Mouse (Mus musculus): ENCODE results near the gene Clip4. TPM values are rescaled to one million over a fixed set of nuclear protein-coding genes. Genes with fewer than 3 reads are reported as not detected.
"Not testable (repeated sequence)": the region's sequence is repeated elsewhere in the genome, so short reads cannot be mapped to it uniquely, and the experiment has no call there.

Gene Clip4
- polyA plus RNA-seq (2015; fragmentation: Nextera tagmentation; extraction: Ambion mirVana) = 3.3 and 3.7 TPM in 2 replicates

DNA sequence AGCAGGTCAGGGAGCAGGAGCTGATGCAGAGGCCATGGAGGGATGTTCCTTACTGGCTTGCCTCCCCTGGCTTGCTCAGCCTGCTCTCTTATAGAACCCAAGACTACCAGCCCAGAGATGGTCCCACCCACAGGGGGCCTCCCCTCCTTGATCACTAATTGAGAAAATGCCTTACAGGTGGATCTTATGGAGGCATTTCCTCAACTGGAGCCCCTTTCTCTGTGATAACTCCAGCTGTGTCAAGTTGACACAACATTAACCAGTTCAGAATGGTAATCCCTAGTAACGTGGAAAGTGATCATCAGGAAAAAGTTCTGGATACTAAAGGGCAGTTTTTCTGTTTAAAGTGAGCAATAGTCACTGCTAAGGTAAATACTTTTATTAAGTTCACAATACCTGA, at the start of gene Clip4:
Gene Clip4, plus strand, starts transcription at position 301 of the 400 bp plus-strand sequence.
- not testable (repeated sequence) for H3K27ac ChIP-seq (ENCODE audit: low read depth, low read length)

DNA sequence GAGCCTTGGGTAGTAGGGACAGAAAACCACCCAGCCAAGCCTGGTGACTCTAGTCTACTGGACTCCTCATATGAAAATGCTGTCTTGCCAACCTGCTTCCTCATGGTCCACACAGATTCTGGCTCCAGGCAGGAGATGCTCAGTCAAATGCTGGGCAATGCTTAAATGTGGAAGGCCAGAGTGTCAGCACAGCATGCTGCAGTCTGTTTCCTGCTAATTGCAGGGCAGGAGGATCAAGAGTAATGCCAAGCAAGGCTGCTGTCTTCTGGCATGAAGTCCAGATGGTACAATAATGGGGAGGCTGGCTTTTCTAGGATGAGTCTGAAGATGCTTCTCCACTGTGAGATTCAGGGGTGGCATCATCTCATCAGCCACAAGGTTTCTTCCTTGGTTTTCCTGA, 47.8 kb upstream of the Clip4 start:
- Histone ChIP-seq H3K9ac (ENCODE audit: low read depth, low read length) (no peak overlapping the region), H3K4me1 (replicated peaks; ENCODE audit: control insufficient read depth, insufficient read depth, low read length) (no peaks in the 10 kb centered on the region), H3K4me2 (replicated peaks; ENCODE audit: low read depth) (no peak overlapping the region), H3K27me3 (replicated peaks; ENCODE audit: control insufficient read depth, insufficient read depth, low read length) (no peaks in the 10 kb centered on the region), H3K4me3 (ENCODE audit: low read depth, low read length) (no peak overlapping the region), H3K27ac (ENCODE audit: low read depth, low read length) (no peak overlapping the region), H3K36me3 (ENCODE audit: control insufficient read depth, insufficient read depth) (no peaks in the 10 kb centered on the region), H3K9me3 (ENCODE audit: control insufficient read depth) (no peaks in the 10 kb centered on the region)
- TF ChIP-seq CTCF (IDR thresholded peaks at IDR 0.05; ENCODE audit: low read depth) = no peak
- ATAC-seq = no peak

More for the DNA sequence above, at the start of gene Clip4:
- not testable (repeated sequence) for H3K4me3 ChIP-seq (ENCODE audit: low read depth, low read length); ATAC-seq; H3K4me2 ChIP-seq (replicated peaks; ENCODE audit: low read depth); H3K27me3 ChIP-seq (replicated peaks; ENCODE audit: control insufficient read depth, insufficient read depth, low read length); H3K9ac ChIP-seq (ENCODE audit: low read depth, low read length); H3K4me1 ChIP-seq (replicated peaks; ENCODE audit: control insufficient read depth, insufficient read depth, low read length); H3K36me3 ChIP-seq (ENCODE audit: control insufficient read depth, insufficient read depth); H3K9me3 ChIP-seq (ENCODE audit: control insufficient read depth)
- WGBS = 58% methylated on average over 1 of the region's 1 CpGs

DNA sequence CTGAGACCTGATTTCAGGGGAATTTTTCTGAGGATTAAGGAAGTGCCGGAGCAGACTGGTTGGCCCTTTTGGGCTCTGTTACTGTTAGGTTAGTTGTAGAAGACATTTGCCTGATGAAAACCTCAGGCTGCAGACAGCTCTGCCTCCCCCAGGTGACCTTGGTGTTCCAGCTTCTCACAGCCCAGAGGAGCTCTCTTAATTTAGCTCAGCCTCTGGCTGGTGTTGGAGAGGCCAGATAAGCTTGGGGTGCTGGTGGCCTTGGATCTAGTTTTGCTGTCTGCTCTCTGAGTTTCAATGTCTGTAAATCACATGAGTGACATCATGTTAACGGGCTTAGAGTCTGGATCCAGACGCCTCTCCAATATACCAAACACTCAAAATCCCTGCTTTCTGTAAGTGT, 47.3 kb upstream of the Clip4 start:
- TF ChIP-seq CTCF (IDR thresholded peaks at IDR 0.05; ENCODE audit: low read depth) = no peak
- no peaks in the 10 kb centered on the region for H3K9me3 ChIP-seq (ENCODE audit: control insufficient read depth)
- no peaks in the 10 kb centered on the region for H3K36me3 ChIP-seq (ENCODE audit: control insufficient read depth, insufficient read depth)
- no peak overlapping the region for H3K9ac ChIP-seq (ENCODE audit: low read depth, low read length)
- H3K4me2 ChIP-seq (replicated peaks; ENCODE audit: low read depth) = no peak overlapping the region
- no peaks in the 10 kb centered on the region for H3K27me3 ChIP-seq (replicated peaks; ENCODE audit: control insufficient read depth, insufficient read depth, low read length)
- H3K4me1 ChIP-seq (replicated peaks; ENCODE audit: control insufficient read depth, insufficient read depth, low read length) = no peaks in the 10 kb centered on the region
- no peak for ATAC-seq
- no peak overlapping the region for H3K27ac ChIP-seq (ENCODE audit: low read depth, low read length)
- 58% methylated on average over 3 of the region's 3 CpGs for WGBS
- H3K4me3 ChIP-seq (ENCODE audit: low read depth, low read length) = no peak overlapping the region

- ATAC-seq = no peak
- Histone ChIP-seq H3K4me3 (ENCODE audit: low read depth, low read length) (no peak overlapping the region), H3K9me3 (ENCODE audit: control insufficient read depth) (no peaks in the 10 kb centered on the region), H3K27me3 (replicated peaks; ENCODE audit: control insufficient read depth, insufficient read depth, low read length) (no peaks in the 10 kb centered on the region), H3K36me3 (ENCODE audit: control insufficient read depth, insufficient read depth) (no peaks in the 10 kb centered on the region), H3K27ac (ENCODE audit: low read depth, low read length) (no peak overlapping the region), H3K4me2 (replicated peaks; ENCODE audit: low read depth) (no peak overlapping the region), H3K4me1 (replicated peaks; ENCODE audit: control insufficient read depth, insufficient read depth, low read length) (no peaks in the 10 kb centered on the region), H3K9ac (ENCODE audit: low read depth, low read length) (no peak overlapping the region)
- no peak for TF ChIP-seq CTCF (IDR thresholded peaks at IDR 0.05; ENCODE audit: low read depth)
- 41% methylated on average over 2 of the region's 2 CpGs for WGBS
These were observed 37.6 kb upstream of the Clip4 start for GRCm38 (mm10) chr17:71730655-71731054.

GRCm38 (mm10) chr17:71736442-71736841, 31.8 kb upstream of the Clip4 start:
- WGBS = 48% methylated on average over 3 of the region's 3 CpGs
- Histone ChIP-seq H3K9ac (ENCODE audit: low read depth, low read length) (no peak overlapping the region), H3K4me2 (replicated peaks; ENCODE audit: low read depth) (no peak overlapping the region), H3K9me3 (ENCODE audit: control insufficient read depth) (no peaks in the 10 kb centered on the region), H3K36me3 (ENCODE audit: control insufficient read depth, insufficient read depth) (no peaks in the 10 kb centered on the region), H3K27me3 (replicated peaks; ENCODE audit: control insufficient read depth, insufficient read depth, low read length) (no peaks in the 10 kb centered on the region), H3K27ac (ENCODE audit: low read depth, low read length) (no peak overlapping the region), H3K4me3 (ENCODE audit: low read depth, low read length) (no peak overlapping the region), H3K4me1 (replicated peaks; ENCODE audit: control insufficient read depth, insufficient read depth, low read length) (no peaks in the 10 kb centered on the region)
- ATAC-seq = no peak
- no peak for TF ChIP-seq CTCF (IDR thresholded peaks at IDR 0.05; ENCODE audit: low read depth)

- H3K4me2 ChIP-seq (replicated peaks; ENCODE audit: low read depth) = no peak overlapping the region
- no peaks in the 10 kb centered on the region for H3K27me3 ChIP-seq (replicated peaks; ENCODE audit: control insufficient read depth, insufficient read depth, low read length)
- no peaks in the 10 kb centered on the region for H3K4me1 ChIP-seq (replicated peaks; ENCODE audit: control insufficient read depth, insufficient read depth, low read length)
- H3K4me3 ChIP-seq (ENCODE audit: low read depth, low read length) = no peak overlapping the region
- no peak for ATAC-seq
- TF ChIP-seq CTCF (IDR thresholded peaks at IDR 0.05; ENCODE audit: low read depth) = no peak
- no peak overlapping the region for H3K9ac ChIP-seq (ENCODE audit: low read depth, low read length)
- H3K36me3 ChIP-seq (ENCODE audit: control insufficient read depth, insufficient read depth) = no peaks in the 10 kb centered on the region
- no peaks in the 10 kb centered on the region for H3K9me3 ChIP-seq (ENCODE audit: control insufficient read depth)
- 82% methylated on average over 3 of the region's 3 CpGs for WGBS
- H3K27ac ChIP-seq (ENCODE audit: low read depth, low read length) = no peak overlapping the region
These were observed 26.1 kb upstream of the Clip4 start for GRCm38 (mm10) chr17:71742156-71742555.

GRCm38 (mm10) chr17:71742935-71743334, 25.3 kb upstream of the Clip4 start:
- Histone ChIP-seq H3K4me3 (ENCODE audit: low read depth, low read length) (no peak overlapping the region), H3K27ac (ENCODE audit: low read depth, low read length) (no peak overlapping the region), H3K4me1 (replicated peaks; ENCODE audit: control insufficient read depth, insufficient read depth, low read length) (no peaks in the 10 kb centered on the region), H3K27me3 (replicated peaks; ENCODE audit: control insufficient read depth, insufficient read depth, low read length) (no peaks in the 10 kb centered on the region), H3K9ac (ENCODE audit: low read depth, low read length) (no peak overlapping the region), H3K4me2 (replicated peaks; ENCODE audit: low read depth) (no peak overlapping the region), H3K9me3 (ENCODE audit: control insufficient read depth) (no peaks in the 10 kb centered on the region), H3K36me3 (ENCODE audit: control insufficient read depth, insufficient read depth) (no peaks in the 10 kb centered on the region)
- TF ChIP-seq CTCF (IDR thresholded peaks at IDR 0.05; ENCODE audit: low read depth) = no peak
- ATAC-seq = no peak
- 38% methylated on average over 5 of the region's 5 CpGs for WGBS
